Mouse (Mus musculus): Measurements from ENCODE around the gene Anks1.
"Not testable (repeated sequence)": the region's sequence is repeated elsewhere in the genome, so short reads cannot be mapped to it uniquely, and the experiment has no call there.

Gene Anks1

GRCm38 (mm10) chr17:27931826-27932225 is 22.7 kb downstream of the Anks1 start:
- DNase-seq (ENCODE audit: low read depth), result peak; percentile 41

GRCm38 (mm10) chr17:27934136-27934910 is 25.2 kb downstream of the Anks1 start:
- no peak for DNase-seq (ENCODE audit: low read depth)

GRCm38 (mm10) chr17:27935091-27935490 is 26.0 kb downstream of the Anks1 start:
- DNase-seq (ENCODE audit: low read depth), result peak; percentile 91

- no peak for DNase-seq (ENCODE audit: low read depth)
These were observed 28.0 kb downstream of the Anks1 start for GRCm38 (mm10) chr17:27937054-27937615.

- peak; percentile 14 for DNase-seq (ENCODE audit: low read depth)
These were observed 29.1 kb downstream of the Anks1 start for GRCm38 (mm10) chr17:27938121-27938754.

- no peak for DNase-seq (ENCODE audit: low read depth)
These were observed 29.9 kb downstream of the Anks1 start for GRCm38 (mm10) chr17:27939028-27939427.

- no peak for DNase-seq (ENCODE audit: low read depth)
These were observed 31.2 kb downstream of the Anks1 start for GRCm38 (mm10) chr17:27940352-27940751.

GRCm38 (mm10) chr17:27941178-27941577 is 32.1 kb downstream of the Anks1 start:
- no peak for DNase-seq (ENCODE audit: low read depth)

- no peak for DNase-seq (ENCODE audit: low read depth)
These were observed 32.6 kb downstream of the Anks1 start for GRCm38 (mm10) chr17:27941698-27942097.

GRCm38 (mm10) chr17:27942131-27942530 is 33.0 kb downstream of the Anks1 start:
- DNase-seq (ENCODE audit: low read depth), result no peak

- DNase-seq (ENCODE audit: low read depth), result no peak
These were observed 36.6 kb downstream of the Anks1 start for GRCm38 (mm10) chr17:27945546-27946216.

GRCm38 (mm10) chr17:27946371-27946770 is 37.3 kb downstream of the Anks1 start:
- DNase-seq (ENCODE audit: low read depth), result no peak

- no peak for DNase-seq (ENCODE audit: low read depth)
These were observed 38.0 kb downstream of the Anks1 start for GRCm38 (mm10) chr17:27947155-27947554.

- no peak for DNase-seq (ENCODE audit: low read depth)
These were observed 44.0 kb downstream of the Anks1 start for GRCm38 (mm10) chr17:27953136-27953535.

- no peak for DNase-seq (ENCODE audit: low read depth)
These were observed 45.7 kb downstream of the Anks1 start for GRCm38 (mm10) chr17:27954629-27955402.

- no peak for DNase-seq (ENCODE audit: low read depth)
These were observed 48.5 kb downstream of the Anks1 start for GRCm38 (mm10) chr17:27957649-27958048.

GRCm38 (mm10) chr17:27960128-27961111 is 51.3 kb downstream of the Anks1 start:
- no peak for DNase-seq (ENCODE audit: low read depth)

- DNase-seq (ENCODE audit: low read depth), result not testable (repeated sequence)
These were observed 54.0 kb downstream of the Anks1 start for GRCm38 (mm10) chr17:27963120-27963519.

GRCm38 (mm10) chr17:27964607-27965006 is 55.5 kb downstream of the Anks1 start:
- peak; percentile 53 for DNase-seq (ENCODE audit: low read depth)

GRCm38 (mm10) chr17:27965292-27965691 is 56.2 kb downstream of the Anks1 start:
- DNase-seq (ENCODE audit: low read depth), result no peak

- DNase-seq (ENCODE audit: low read depth), result no peak
These were observed 57.0 kb downstream of the Anks1 start for GRCm38 (mm10) chr17:27966056-27966455.
